Mouse (Mus musculus): Measurements from ENCODE around the gene Zfyve19.

The Zfyve19 gene

DNA sequence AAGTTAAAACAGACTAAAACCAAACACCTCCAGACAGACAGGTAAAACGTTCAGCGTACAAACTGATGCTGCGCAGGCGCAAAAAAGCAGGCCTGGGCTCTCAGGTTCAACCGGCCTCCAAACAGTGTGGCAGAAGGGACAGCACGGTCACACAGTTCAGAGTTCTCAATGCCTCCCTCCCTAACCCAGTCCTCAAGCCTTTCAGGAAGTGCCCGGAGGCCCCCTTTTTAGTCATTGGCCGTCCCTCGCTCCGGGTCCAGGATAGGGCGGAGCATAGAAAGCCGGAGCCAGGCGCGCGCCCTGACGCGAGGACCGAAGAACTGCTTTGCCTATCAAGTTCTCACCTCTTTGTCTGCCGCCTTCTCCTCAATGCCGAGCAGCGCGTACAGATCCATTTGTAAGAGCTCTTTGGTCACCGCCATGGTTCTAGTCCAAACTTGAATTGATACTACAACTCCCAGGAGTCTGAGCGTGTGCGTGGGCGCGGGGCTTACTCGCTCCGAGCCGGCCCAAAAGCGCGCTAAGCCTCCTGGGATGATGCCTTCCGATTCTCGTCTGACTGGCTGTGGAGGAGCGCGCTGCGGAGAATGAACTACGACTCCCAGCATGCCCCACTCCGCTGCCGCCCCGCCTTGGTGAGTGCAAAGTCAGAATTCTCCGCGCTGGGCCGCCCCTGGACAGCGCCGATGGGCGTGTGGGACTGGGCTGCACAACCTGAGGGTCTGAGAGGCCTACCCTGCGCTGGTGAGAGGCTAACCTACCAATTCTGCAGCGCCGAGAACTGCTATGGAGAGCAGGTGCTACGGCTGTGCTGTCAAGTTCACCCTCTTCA, at the start of gene Zfyve19, which contains the start of gene Dnajc17:
Zfyve19 (plus strand) TSS at position 274 of the 832 bp plus-strand sequence.
Dnajc17 (minus strand) TSS at position 452 of the 832 bp plus-strand sequence.
- peak; percentile 95 for DNase-seq (ENCODE audit: extremely low spot score)

GRCm38 (mm10) chr2:119161247-119161646, 47.2 kb upstream of the Zfyve19 start:
- no peak for DNase-seq (ENCODE audit: extremely low spot score)

DNA sequence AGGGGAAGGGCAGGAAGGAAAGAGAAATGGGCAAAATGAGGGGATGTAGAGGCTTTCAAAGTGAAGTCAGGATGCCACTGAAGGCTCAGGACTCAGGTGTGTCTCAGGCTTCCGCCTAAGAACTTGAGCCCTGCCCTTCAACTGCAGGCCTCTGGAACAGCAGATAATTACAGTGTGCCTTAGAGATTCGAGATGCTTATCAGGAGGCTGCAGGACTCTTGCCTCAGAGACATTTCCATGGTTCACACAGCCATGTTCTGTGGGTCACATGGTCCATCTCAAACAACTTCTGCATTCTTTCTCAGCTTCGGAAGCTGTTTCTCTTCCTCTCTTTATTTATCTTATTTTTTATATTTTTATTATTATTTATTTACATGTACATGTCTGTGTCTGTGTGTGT, 45.3 kb upstream of the Zfyve19 start:
- no peak for DNase-seq (ENCODE audit: extremely low spot score)

DNA sequence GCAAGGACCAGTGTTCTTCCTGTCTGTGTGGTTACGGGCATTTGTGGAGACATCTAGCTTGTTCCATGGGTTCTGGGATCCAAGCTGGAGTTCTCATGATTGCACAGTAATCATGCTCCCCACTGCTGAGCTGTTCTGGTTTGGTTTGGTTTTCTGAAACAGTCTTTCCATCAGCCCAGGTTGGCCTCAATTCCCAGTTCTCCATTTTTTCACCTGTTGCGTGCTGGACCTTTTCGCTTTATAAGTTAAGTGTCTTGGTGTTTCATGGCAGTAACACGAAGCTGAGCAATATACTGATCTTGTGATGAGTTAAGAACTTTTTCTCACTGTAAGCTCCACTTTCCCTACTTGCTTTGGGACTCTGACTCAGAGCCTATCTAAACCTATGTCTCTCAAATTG, 44.4 kb upstream of the Zfyve19 start:
- no peak for DNase-seq (ENCODE audit: extremely low spot score)

DNA sequence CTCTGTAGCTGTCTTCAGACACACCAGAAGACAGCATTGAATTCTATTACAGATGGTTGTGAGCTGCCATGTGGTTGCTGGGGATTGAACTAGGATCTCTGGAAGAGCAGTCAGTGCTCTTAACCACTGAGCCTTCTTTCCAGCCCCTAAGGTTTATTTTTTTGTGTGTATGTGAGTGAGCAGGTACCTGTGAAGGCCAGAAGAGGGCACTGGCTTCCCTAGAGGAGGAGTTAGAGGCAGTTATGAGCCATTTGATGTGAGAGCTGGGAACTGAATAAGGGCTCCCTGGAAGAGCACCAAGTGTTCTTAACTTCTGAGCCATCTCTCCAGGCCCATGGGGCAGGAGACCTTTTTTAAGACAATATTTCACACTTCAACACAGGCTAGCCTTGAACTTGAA, 43.0 kb upstream of the Zfyve19 start:
- DNase-seq (ENCODE audit: extremely low spot score) = no peak

- DNase-seq (ENCODE audit: extremely low spot score) = peak; percentile 65
Measured at GRCm38 (mm10) chr2:119166901-119167865, 41.2 kb upstream of the Zfyve19 start, which contains the start of gene Gchfr. Gene Gchfr, plus strand, starts transcription at chr2:119167773.

- no peak for DNase-seq (ENCODE audit: extremely low spot score)
Measured at GRCm38 (mm10) chr2:119167866-119168256, 40.6 kb upstream of the Zfyve19 start.

- DNase-seq (ENCODE audit: extremely low spot score) = no peak
Measured at GRCm38 (mm10) chr2:119170282-119170681, 38.1 kb upstream of the Zfyve19 start.

DNA sequence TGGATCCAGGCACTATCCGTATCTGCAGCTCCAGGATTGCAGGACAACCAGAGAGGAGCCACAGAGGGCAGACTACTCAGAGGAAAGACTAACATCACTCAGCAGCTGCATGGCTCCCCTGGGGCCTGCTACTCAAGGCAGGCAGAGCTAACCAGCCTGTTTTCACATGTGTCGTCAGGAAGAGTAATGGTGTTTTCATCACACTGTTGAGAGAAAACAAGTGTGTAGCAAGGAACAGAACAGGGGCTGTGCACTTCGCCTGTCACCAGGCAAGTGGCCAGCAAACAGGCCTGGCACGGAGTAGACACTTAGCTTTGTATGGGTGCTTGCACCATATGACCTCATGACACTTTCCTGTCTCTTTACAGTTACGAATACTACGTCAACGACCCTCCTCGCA, 36.8 kb upstream of the Zfyve19 start:
- no peak for DNase-seq (ENCODE audit: extremely low spot score)

DNA sequence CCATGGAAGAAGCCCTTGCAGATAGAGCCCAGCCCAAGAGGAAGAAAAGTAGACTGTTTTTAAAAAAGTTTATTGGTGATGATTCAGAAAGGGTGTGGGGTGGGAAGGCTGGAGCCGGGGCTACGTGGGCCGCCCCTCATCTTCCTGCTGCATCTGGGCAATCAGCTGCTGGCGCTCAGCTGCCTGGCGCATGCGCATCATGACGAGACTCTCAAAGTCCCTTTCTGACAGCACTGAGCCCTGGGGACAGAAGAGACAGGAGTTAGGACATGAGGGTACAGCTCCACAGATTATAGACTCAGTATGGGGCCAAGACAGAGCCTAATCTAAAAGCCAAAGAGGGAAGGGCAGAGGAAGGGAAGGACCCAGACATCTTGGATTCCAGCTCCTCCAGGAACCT, 36.0 kb upstream of the Zfyve19 start:
- no peak for DNase-seq (ENCODE audit: extremely low spot score)

GRCm38 (mm10) chr2:119172862-119173576, 35.4 kb upstream of the Zfyve19 start:
- peak; percentile 49 for DNase-seq (ENCODE audit: extremely low spot score)

DNA sequence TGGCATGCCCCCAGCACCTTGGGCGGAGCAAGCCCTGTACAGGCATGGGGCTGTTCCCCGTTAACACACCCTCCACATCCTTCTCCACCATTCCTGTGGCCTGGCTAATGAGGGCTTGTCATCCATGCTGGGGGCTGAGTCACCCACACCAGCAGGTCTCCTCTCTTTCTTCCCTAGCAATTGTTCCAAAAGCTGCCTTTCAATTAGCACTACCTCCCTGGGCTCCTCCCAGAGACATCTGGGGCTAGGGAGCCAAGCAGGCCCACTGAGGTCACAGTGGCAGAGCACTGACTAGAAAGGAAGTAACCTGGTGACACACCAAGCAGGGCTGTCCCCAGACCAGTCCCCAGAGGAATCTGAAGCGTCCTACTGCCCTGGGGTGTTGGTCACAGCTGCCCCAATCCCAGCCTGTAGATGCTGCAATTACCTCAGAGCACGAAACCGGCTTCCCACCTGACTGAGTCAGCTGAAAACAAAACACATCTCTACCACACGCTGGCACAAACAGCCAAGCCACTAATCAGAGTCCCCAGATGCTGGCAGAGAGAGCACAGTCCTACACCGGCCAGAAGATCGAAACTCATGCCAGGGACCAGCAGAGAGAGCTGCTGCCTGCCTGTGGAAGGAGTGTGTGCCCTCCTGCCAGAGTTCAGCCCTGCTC, 34.3 kb upstream of the Zfyve19 start, which contains the start of gene Gm14137:
Gm14137 (plus strand) TSS at position 519 of the 661 bp plus-strand sequence.
- no peak for DNase-seq (ENCODE audit: extremely low spot score)

GRCm38 (mm10) chr2:119174866-119175265, 33.6 kb upstream of the Zfyve19 start:
- DNase-seq (ENCODE audit: extremely low spot score) = no peak

GRCm38 (mm10) chr2:119175614-119176013, 32.8 kb upstream of the Zfyve19 start:
- DNase-seq (ENCODE audit: extremely low spot score) = no peak

DNA sequence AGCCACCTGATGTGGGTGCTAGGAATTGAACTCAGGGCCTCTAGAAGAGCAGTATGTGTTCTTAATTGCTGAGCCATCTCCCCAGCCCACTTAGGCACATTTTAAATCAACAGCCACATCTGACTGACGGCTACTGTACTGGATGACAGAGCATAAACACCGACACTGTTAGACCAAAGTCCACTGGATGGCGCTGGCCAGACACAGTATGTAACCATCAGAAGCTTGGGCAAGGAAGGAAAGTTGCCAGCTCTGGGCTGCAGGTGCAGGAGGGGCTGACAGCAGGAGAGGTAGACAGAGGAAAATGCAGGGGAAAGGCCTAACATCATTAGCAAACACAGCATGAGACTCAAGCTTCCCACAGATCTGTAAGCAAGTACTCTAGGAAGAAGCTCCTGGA, 31.7 kb upstream of the Zfyve19 start:
- DNase-seq (ENCODE audit: extremely low spot score) = no peak

DNA sequence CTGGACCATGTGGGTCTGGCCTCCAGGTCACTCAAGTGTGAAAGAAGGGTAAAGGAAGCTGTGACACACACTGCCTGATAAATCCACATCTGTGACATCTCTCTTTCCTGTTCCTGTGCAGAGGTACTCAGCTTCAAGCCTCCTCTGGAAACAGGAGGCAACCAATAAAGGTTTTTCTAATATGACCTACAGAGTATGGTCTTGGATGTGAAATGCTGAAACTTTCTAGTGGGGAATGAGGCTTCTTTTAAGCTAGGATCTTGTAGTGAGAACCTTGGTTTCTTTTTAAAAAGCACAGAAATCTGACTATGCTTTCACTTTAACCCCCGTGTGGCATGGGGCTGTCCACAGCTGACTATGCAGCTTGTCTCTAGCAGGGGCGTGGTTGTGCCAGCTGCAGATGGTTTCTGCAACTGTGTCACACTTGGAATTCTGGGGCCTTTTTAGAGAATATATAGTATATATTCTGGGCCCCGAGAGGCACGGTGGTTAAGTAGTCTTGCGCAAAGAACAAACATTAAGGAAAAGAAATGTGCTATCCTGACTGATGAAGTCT, 31.0 kb upstream of the Zfyve19 start:
- no peak for DNase-seq (ENCODE audit: extremely low spot score)

GRCm38 (mm10) chr2:119182914-119183313, 25.5 kb upstream of the Zfyve19 start:
- no peak for DNase-seq (ENCODE audit: extremely low spot score)

DNA sequence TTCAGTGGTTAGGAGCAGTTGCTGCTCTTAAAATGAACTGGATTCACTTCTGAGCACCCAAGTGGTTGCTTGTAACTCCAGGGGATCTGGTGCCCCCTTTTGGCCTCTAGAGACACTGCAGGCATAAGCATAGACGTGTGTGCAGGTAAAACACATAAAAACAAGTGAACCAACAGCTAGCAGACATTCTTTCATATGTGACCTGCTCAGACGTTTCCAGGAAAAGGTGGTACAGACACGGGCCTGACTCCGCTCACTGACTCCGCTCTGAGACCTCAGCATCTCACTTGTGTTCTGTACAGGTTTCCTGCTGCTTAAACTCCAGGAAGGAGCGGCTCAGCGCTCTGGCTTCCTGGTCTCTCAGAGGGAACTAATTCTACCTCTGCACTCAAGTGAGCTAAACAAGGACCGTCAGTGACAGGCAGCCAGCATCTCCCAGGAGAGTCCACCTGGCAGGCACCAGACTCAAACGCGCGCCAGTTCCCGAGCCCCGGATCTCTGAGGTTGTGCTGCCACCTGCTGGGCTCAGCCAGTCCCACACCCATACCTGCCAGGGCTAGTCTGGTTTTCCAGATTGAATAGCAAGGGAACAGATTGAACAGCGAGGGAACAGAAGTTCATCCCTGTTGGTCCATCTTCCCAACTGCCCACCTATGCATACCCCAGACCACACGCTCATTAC, 19.2 kb upstream of the Zfyve19 start:
- DNase-seq (ENCODE audit: extremely low spot score) = peak; percentile 85

GRCm38 (mm10) chr2:119190969-119191368, 17.4 kb upstream of the Zfyve19 start:
- DNase-seq (ENCODE audit: extremely low spot score) = no peak

DNA sequence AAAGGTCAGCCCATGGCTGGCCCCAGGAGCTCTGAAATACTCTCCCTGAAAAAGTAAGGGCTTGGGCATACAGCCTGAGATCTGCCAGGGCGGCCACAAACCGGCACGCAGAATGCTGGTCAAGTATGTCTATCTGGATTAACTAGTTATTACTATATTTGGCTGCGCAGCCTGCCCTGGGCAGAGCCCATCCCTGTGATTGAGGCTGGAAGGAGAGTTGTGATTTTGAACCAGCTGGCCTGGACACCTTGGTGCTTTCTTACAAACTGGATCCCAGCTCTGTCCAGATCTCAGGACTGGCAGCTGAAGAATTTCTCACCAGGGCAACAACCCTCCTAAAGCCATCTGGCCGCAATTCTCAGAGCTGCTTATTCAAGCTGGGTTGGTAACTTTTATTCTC, 14.3 kb upstream of the Zfyve19 start:
- DNase-seq (ENCODE audit: extremely low spot score) = no peak
